Mouse (Mus musculus) cerebellum, postnatal 10 days (tissue): ENCODE results near the gene Prss46.

Source experiments
- DNase-seq, 2 experiments: peaks; one replicate each; pipeline ENCODE4 v3.0.0; 2021; ENCODE audit warnings: mixed read lengths in 2 of 2

Prss46 gene

DNA sequence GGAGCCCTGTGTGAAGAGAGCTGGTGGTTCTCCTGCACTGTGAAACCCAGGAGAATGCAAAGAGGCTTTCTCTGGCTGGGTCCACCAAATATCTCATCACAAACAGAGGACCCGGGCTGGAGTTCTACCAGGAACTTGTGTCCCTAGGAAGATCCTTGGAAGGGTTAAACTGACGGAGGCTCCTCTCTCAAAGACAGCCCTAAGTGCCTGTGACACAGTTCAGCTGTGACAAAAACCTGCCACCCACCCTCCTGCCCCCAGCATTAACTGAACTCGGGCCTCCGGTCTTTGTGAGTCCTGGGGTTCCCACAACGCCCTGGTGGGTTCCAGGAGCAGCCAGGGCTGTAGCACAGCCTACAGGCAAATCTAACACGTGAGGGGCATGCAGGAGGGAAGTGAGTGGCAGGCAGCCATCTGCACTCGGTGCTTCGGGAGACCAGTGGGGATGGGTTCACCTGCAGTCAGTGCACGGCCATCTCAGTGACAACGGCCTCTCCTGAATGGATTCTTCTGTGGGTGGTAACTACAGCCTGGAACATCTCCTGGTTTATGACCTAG, 55.2 kb downstream of the Prss46 start:
- DNase-seq = peak in 1 of 2 experiments; percentile 25

DNA sequence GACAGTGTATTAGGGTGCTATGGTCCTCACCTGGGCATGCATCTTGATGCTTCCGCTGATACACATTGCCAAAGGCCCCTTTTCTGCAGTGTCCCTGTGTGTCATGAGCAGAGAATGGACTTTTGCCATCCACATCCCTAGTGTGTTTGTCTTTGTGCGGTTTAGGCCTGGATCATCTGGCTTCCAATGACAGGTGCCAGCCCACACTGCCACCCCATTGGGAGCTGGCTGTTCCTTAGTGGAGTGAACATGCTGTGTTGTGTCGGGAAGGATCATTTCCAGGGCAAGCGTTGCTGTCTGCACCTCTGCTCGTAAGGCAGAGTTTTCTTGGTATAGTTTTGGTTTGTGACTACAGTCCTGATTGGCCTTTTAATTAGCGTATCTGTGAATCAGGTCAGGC, 56.9 kb downstream of the Prss46 start:
- DNase-seq = peak; percentile 49 to 67

DNA sequence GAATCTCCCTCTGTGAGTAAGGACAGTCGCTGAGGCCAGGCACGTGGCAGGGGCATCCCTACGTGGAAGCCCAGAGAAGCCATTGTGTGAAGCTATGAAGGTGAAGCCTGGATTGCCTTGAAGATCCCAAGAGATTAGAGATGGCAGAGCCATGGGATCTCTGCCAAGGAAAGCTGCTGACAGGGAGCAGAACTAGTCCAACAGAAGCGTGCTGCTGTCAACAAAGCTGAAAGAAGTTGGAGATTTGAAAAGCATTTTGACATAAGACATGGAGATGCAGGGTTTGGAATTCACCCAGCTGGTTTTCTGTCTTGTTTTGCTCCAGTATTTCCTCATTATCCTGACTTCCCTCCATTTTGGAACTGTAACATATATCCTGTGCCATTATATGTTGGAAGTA, 58.0 kb downstream of the Prss46 start:
- DNase-seq = peak; percentile 42 to 50
